Mouse (Mus musculus) erythroblast, embryonic 14.5 days (primary cell): ENCODE measurements around the gene Gmds.

Source experiments
- GATA1 ChIP-seq: IDR thresholded peaks from 2 replicates; pipeline ENCODE4 v1.6.1; 2012; ENCODE audit warnings: low read length, inconsistent platforms, mixed read lengths
- TAL1 ChIP-seq: IDR thresholded peaks from 3 replicates; pipeline ENCODE4 v1.6.1; 2012; ENCODE audit warnings: low read length, inconsistent platforms, mixed read lengths

DNA sequence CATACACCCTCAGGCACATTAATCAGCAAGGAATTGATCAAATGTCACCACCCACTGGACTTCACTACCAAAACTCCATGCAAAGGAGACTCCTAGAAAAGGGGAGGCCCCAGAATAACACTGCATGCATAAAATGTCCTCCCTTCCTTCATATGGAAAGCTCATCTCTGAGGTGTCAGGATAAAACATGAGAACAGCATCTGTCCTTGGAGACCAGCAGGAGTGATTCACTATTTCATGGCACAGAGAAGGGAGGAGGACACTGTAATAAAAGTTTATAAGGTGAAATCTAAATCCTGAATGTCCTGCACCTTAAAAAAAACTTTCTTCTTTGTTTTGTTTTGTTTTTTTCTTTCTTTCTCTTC is 319.3 kb downstream of the Gmds start:
- TF ChIP-seq GATA1 (no peak), TAL1 (no peak)
